Mouse (Mus musculus): ENCODE data around the gene Nxph1. TPM values are rescaled to one million over a fixed set of nuclear protein-coding genes. Genes with fewer than 3 reads are reported as not detected.

Nxph1 gene
- polyA plus RNA-seq (2015; fragmentation: Nextera tagmentation; extraction: Ambion mirVana) = 40.1 and 42.9 TPM in 2 replicates

- under 1% methylated on average over 16 of the region's 16 CpGs for whole genome bisulfite sequencing
- H3K4me1 ChIP-seq = peaks cover 49% of the 10 kb centered on the region
- ATAC-seq (replicated peaks) = peak; percentile 18
- peak within 1 kb of the TSS; percentile 60 for H3K9ac ChIP-seq (replicated peaks)
- H3K4me3 ChIP-seq = peak within 1 kb of the TSS; percentile 53
- peak within 1 kb of the TSS; percentile 94 for H3K4me2 ChIP-seq (replicated peaks)
- no peaks in the 10 kb centered on the region for H3K36me3 ChIP-seq
- H3K9me3 ChIP-seq = no peaks in the 10 kb centered on the region
- peak within 1 kb of the TSS; percentile 81 for H3K27ac ChIP-seq (replicated peaks)
- peaks cover 34% of the 10 kb centered on the region for H3K27me3 ChIP-seq
Observed at GRCm38 (mm10) chr6:8948131-8948470, at the start of gene Nxph1. Nxph1 (plus strand) TSS chr6:8948431.

GRCm38 (mm10) chr6:8900021-8900728 is 48.1 kb upstream of the Nxph1 start:
- H3K27me3 ChIP-seq = no peaks in the 10 kb centered on the region
- WGBS = 41% methylated on average over 7 of the region's 7 CpGs
- H3K9ac ChIP-seq (replicated peaks) = no peak overlapping the region
- peaks cover 24% of the 10 kb centered on the region for H3K4me1 ChIP-seq
- H3K4me3 ChIP-seq = no peak overlapping the region
- no peak overlapping the region for H3K27ac ChIP-seq (replicated peaks)
- no peak for ATAC-seq (replicated peaks)
- H3K36me3 ChIP-seq = no peaks in the 10 kb centered on the region
- H3K4me2 ChIP-seq (replicated peaks) = no peak overlapping the region
- H3K9me3 ChIP-seq = no peaks in the 10 kb centered on the region

GRCm38 (mm10) chr6:8900729-8901122 is 47.5 kb upstream of the Nxph1 start:
- no peak overlapping the region for H3K9ac ChIP-seq (replicated peaks)
- ATAC-seq (replicated peaks) = no peak
- WGBS = 4% methylated on average over 2 of the region's 2 CpGs
- no peak overlapping the region for H3K27ac ChIP-seq (replicated peaks)
- no peak overlapping the region for H3K4me3 ChIP-seq
- no peaks in the 10 kb centered on the region for H3K27me3 ChIP-seq
- H3K4me2 ChIP-seq (replicated peaks) = no peak overlapping the region
- H3K9me3 ChIP-seq = no peaks in the 10 kb centered on the region
- H3K4me1 ChIP-seq = peaks cover 24% of the 10 kb centered on the region
- H3K36me3 ChIP-seq = no peaks in the 10 kb centered on the region

GRCm38 (mm10) chr6:8907917-8908316 is 40.3 kb upstream of the Nxph1 start:
- ATAC-seq (replicated peaks) = no peak
- H3K4me3 ChIP-seq = no peak overlapping the region
- no peaks in the 10 kb centered on the region for H3K4me1 ChIP-seq
- H3K27ac ChIP-seq (replicated peaks) = no peak overlapping the region
- 73% methylated on average over 3 of the region's 3 CpGs for WGBS
- H3K27me3 ChIP-seq = no peaks in the 10 kb centered on the region
- no peak overlapping the region for H3K4me2 ChIP-seq (replicated peaks)
- no peak overlapping the region for H3K9ac ChIP-seq (replicated peaks)
- no peaks in the 10 kb centered on the region for H3K36me3 ChIP-seq
- no peaks in the 10 kb centered on the region for H3K9me3 ChIP-seq

- Histone ChIP-seq H3K9ac (replicated peaks) (no peak overlapping the region), H3K27ac (replicated peaks) (no peak overlapping the region), H3K4me2 (replicated peaks) (no peak overlapping the region), H3K4me1 (no peaks in the 10 kb centered on the region), H3K9me3 (no peaks in the 10 kb centered on the region), H3K36me3 (no peaks in the 10 kb centered on the region), H3K4me3 (no peak overlapping the region), H3K27me3 (no peaks in the 10 kb centered on the region)
- ATAC-seq (replicated peaks) = no peak
Observed at GRCm38 (mm10) chr6:8913404-8913803, 34.8 kb upstream of the Nxph1 start.

- Histone ChIP-seq H3K27ac (replicated peaks) (no peak overlapping the region), H3K9me3 (no peaks in the 10 kb centered on the region), H3K9ac (replicated peaks) (no peak overlapping the region), H3K27me3 (no peaks in the 10 kb centered on the region), H3K4me3 (no peak overlapping the region), H3K36me3 (no peaks in the 10 kb centered on the region), H3K4me1 (no peaks in the 10 kb centered on the region), H3K4me2 (replicated peaks) (no peak overlapping the region)
- ATAC-seq (replicated peaks) = no peak
- WGBS = 90% methylated on average over 3 of the region's 3 CpGs
Observed at GRCm38 (mm10) chr6:8914682-8915081, 33.5 kb upstream of the Nxph1 start.

- Histone ChIP-seq H3K36me3 (no peaks in the 10 kb centered on the region), H3K27ac (replicated peaks) (no peak overlapping the region), H3K27me3 (no peaks in the 10 kb centered on the region), H3K9me3 (no peaks in the 10 kb centered on the region), H3K4me3 (no peak overlapping the region), H3K9ac (replicated peaks) (no peak overlapping the region), H3K4me2 (replicated peaks) (no peak overlapping the region), H3K4me1 (no peaks in the 10 kb centered on the region)
- 60% methylated on average over 6 of the region's 6 CpGs for WGBS
- no peak for ATAC-seq (replicated peaks)
Observed at GRCm38 (mm10) chr6:8924481-8924880, 23.8 kb upstream of the Nxph1 start.

GRCm38 (mm10) chr6:8935241-8935640 is 13.0 kb upstream of the Nxph1 start:
- no peak overlapping the region for H3K4me3 ChIP-seq
- ATAC-seq (replicated peaks) = no peak
- 37% methylated on average over 5 of the region's 5 CpGs for WGBS

GRCm38 (mm10) chr6:8935705-8936104 is 12.5 kb upstream of the Nxph1 start:
- 13% methylated on average over 5 of the region's 5 CpGs for WGBS

More at GRCm38 (mm10) chr6:8935241-8935640, 13.0 kb upstream of the Nxph1 start:
- H3K27me3 ChIP-seq = no peaks in the 10 kb centered on the region
- H3K4me1 ChIP-seq = peaks cover 7% of the 10 kb centered on the region; the same call in 1 of the 2 replicates
- no peaks in the 10 kb centered on the region for H3K9me3 ChIP-seq
- no peak overlapping the region for H3K27ac ChIP-seq (replicated peaks)
- H3K4me2 ChIP-seq (replicated peaks) = no peak overlapping the region
- H3K36me3 ChIP-seq = no peaks in the 10 kb centered on the region
- H3K9ac ChIP-seq (replicated peaks) = no peak overlapping the region

GRCm38 (mm10) chr6:8936168-8936567 is 12.1 kb upstream of the Nxph1 start:
- no peak overlapping the region; the same call in 1 of the 2 replicates for H3K4me2 ChIP-seq (replicated peaks)
- H3K4me3 ChIP-seq = no peak overlapping the region
- H3K9me3 ChIP-seq = no peaks in the 10 kb centered on the region
- H3K36me3 ChIP-seq = no peaks in the 10 kb centered on the region
- H3K27ac ChIP-seq (replicated peaks) = no peak overlapping the region
- H3K9ac ChIP-seq (replicated peaks) = no peak overlapping the region
- peaks cover 7% of the 10 kb centered on the region; the same call in 1 of the 2 replicates for H3K4me1 ChIP-seq
- 21% methylated on average over 4 of the region's 4 CpGs for WGBS
- peak; percentile 42; the same call in 1 of the 2 replicates for ATAC-seq (replicated peaks)
- no peaks in the 10 kb centered on the region for H3K27me3 ChIP-seq

More at GRCm38 (mm10) chr6:8935705-8936104, 12.5 kb upstream of the Nxph1 start:
- Histone ChIP-seq H3K9me3 (no peaks in the 10 kb centered on the region), H3K36me3 (no peaks in the 10 kb centered on the region), H3K4me3 (no peak overlapping the region), H3K4me2 (replicated peaks) (no peak overlapping the region; the same call in 1 of the 2 replicates), H3K9ac (replicated peaks) (no peak overlapping the region), H3K4me1 (peaks cover 7% of the 10 kb centered on the region; the same call in 1 of the 2 replicates), H3K27ac (replicated peaks) (no peak overlapping the region), H3K27me3 (no peaks in the 10 kb centered on the region)
- ATAC-seq (replicated peaks) = peak; percentile 93

GRCm38 (mm10) chr6:8948471-8949411 is 510 bp downstream of the Nxph1 start:
- WGBS = under 1% methylated on average over 68 of the region's 68 CpGs
- Histone ChIP-seq H3K9ac (replicated peaks) (peak overlapping the region; percentile 60), H3K27me3 (peaks cover 38% of the 10 kb centered on the region), H3K4me2 (replicated peaks) (peak overlapping the region; percentile 94), H3K4me3 (peak overlapping the region; percentile 53), H3K9me3 (no peaks in the 10 kb centered on the region), H3K4me1 (peaks cover 49% of the 10 kb centered on the region), H3K27ac (replicated peaks) (peak overlapping the region; percentile 81), H3K36me3 (no peaks in the 10 kb centered on the region)
- peak; percentile 62 for ATAC-seq (replicated peaks)

GRCm38 (mm10) chr6:8949665-8950201 is 1.5 kb downstream of the Nxph1 start:
- Histone ChIP-seq H3K4me3 (peak overlapping the region; percentile 53), H3K9me3 (no peaks in the 10 kb centered on the region), H3K4me1 (peaks cover 49% of the 10 kb centered on the region), H3K27ac (replicated peaks) (peak overlapping the region; percentile 81), H3K36me3 (no peaks in the 10 kb centered on the region), H3K9ac (replicated peaks) (peak overlapping the region; percentile 60), H3K4me2 (replicated peaks) (peak overlapping the region; percentile 94), H3K27me3 (peaks cover 48% of the 10 kb centered on the region)
- under 1% methylated on average over 31 of the region's 31 CpGs for WGBS
- peak; percentile 56 for ATAC-seq (replicated peaks)
